Mouse (Mus musculus) cortical plate, adult 2 months (tissue): Measurements from ENCODE around the gene Ltbp2.

Experiments used
- CTCF ChIP-seq: fragments of 200-500 bp; IDR thresholded peaks from 2 replicates; pipeline ENCODE4 v1.5.1; 2011; ENCODE audit warnings: mild to moderate bottlenecking, control low read depth, low read length; ENCODE audit not compliant: insufficient read depth; ENCODE audit errors: extremely low read depth
- POLR2A ChIP-seq: fragments of 200-500 bp; IDR thresholded peaks from 2 replicates; pipeline ENCODE4 v1.6.1; 2011; ENCODE audit warnings: mild to moderate bottlenecking, low read length, control low read depth; ENCODE audit not compliant: insufficient read depth; ENCODE audit errors: extremely low read depth

DNA sequence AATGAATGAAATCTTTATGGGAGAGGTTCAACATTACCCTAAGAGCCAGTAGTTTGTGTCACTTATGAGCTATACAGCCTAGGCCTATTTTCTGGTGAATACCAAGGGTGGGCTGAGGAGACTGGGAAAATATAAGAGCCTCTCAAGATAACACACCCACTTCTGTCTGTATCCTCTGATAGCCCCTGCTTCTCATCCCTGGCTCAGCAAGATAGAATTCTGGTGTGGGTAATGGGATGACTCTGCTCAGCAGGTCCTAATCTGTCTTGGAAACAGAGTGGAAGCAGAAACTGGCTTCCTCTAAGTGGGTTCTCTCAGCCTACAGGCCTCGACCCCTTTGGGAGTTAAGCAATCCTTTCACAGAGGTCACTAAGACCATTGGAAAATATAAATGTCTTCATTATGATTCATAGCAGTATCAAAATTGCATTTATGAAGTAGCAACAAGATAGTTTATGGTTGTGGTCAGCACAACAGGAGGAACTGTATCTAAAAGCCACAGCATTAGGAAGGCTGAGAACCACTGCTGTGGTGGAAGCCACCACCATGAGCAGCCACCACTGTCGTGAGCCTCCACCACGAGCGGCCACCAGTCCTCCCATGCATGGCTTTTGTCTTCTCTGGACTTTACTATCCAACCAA lies 21.8 kb downstream of the Ltbp2 start:
- TF ChIP-seq CTCF, result no peak
- no peak for TF ChIP-seq POLR2A
